Mouse (Mus musculus) kidney, postnatal 4 days (tissue): ENCODE measurements around the gene Gm14698.
A peak's percentile ranks its signal among the peaks of the same experiment; 100 is the strongest.
"Not testable (repeated sequence)": the region's sequence is repeated elsewhere in the genome, so short reads cannot be mapped to it uniquely, and the experiment has no call there.

Experiments used
- DNase-seq, 2 experiments: peaks; one replicate each; pipeline ENCODE4 v3.0.0; 2021; ENCODE audit warnings: mixed read lengths in 2 of 2

Gm14698 gene

GRCm38 (mm10) chrX:68821059-68821458, at the start of gene Gm14698:
TSS of gene Gm14698 (plus strand) at chrX:68821093.
- peak; percentile 10 to 16 for DNase-seq

DNA sequence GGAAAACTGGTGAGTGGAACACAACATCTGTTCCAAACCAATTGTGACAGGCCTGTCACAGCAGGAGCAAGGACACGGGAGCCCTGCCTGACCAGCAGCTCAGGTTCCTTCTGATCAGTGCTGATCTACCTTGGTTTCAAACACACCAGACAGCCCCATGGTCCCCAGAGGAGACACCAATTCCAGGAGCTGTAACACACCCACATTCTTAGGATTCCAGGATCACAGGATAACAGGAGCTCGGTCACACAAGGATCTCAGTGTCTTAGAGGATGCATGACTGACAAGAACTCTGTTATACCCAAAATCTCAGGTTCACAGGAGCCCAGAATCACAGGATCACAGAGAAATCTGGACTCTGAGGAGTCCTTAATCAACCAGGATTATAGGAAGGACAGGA, 444 bp upstream of the Gm14698 start:
- not testable (repeated sequence) for DNase-seq

DNA sequence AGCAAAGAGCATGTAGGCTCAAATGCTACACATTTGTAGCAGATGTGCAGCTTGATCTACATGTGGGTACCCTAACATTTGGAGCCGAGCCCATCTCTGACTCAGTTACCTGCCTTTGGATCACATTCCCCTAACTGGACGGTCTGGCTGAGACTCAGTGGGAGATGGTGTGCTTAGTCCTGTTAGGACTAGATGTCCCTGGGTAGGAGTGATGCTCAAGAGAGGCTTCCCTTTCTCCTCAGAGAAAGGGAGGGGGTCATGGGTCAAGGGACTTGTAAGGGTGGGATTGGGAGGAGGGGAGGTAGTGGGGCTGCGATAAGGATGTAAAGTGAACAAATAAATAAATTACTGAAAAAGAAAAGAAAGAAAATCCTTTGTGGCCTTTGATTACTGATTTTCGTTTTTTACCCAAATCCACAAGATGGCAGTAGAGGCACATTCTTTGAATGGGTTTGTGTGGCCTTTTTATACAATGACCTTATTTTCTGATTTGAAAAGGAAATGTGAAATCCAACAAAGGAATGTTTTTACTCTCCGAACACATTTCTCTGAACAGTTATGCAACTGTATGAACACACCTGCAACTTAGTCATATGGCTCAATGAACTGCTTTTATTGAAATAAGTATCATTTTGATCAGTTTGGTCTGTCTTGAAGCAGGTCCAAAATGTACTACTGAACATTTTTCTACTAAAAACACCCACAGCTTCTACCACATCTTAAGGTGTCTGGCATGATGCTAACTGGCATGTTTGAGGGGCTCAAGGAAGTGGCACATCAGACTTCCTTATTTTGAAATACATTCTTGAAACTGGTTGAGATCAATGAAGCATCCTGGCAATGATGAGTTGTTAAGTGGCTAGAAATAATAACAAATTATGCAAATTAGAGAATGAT, 18.9 kb downstream of the Gm14698 start:
- DNase-seq, result no peak

DNA sequence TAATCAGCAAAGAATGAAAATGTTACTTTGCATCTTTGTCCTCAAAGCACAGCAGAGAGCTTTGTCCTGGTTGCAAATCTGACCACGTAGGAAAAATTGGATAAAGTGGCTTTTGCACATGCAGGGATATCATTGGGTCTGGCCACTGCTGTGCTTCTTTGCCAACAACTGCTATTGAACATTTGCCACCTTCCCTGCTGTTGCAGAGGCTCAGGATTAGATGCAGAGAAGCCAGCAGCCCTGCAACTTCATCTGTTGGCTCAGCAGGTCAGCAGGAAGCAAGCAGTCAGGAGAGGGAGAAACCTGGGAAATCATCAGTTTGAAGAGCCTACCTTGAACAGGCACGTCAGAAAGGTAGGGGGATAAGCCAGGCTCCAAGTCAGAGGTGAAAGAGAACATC, 44.3 kb downstream of the Gm14698 start:
- DNase-seq, result no peak
